Mouse (Mus musculus): ENCODE data around the gene Olfr59. TPM values are rescaled to one million over a fixed set of nuclear protein-coding genes. Genes with fewer than 3 reads are reported as not detected.

Olfr59 gene
- total RNA-seq (2015; ENCODE audit: low replicate concordance) (not detected in 2 replicates), total RNA-seq (2017; ENCODE audit: low replicate concordance) (not detected in 2 replicates)

DNA sequence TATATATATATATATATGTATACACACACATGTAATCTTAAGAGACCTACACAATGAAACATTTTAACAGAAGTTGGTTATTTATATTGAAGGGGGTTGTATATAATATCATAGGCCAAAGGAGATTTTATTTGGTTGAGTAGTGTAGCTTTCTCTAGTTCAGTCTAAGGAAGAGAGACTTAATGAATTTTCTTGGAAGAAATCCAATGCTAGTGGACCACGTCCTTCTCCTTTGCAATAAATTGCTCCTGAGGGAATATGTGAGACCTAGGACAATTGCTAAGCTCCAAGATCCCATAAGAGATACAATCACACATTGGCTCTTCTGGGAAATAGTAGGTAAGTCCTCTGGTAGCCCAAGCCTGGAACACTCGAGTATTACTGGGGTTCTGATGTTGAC, at the start of gene Olfr59:
TSS of gene Olfr59 (plus strand) at position 301 of the 400 bp plus-strand sequence.
- ATAC-seq (replicated peaks; ENCODE audit: low FRiP score, poor library complexity, severe bottlenecking): no peak

DNA sequence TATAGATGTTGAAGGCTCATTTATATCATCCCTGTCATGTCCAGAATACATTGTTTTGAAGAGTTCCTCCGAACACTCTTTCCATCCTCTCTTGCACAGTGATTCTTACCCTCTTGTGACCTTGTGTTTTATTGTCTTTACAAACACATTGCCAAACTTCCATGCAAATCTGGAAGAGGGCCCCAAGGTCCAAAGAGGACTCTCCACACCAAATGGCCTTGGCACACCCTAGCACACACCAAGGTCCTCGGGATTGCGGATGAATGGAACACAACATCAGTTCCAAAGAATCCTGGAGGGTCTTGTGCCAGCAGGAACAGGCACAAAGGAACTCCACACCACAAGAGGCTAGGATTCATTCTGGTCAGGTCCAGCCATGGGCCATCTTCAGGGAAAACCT, 42.3 kb upstream of the Olfr59 start:
- ATAC-seq (replicated peaks; ENCODE audit: low FRiP score, poor library complexity, severe bottlenecking): no peak

DNA sequence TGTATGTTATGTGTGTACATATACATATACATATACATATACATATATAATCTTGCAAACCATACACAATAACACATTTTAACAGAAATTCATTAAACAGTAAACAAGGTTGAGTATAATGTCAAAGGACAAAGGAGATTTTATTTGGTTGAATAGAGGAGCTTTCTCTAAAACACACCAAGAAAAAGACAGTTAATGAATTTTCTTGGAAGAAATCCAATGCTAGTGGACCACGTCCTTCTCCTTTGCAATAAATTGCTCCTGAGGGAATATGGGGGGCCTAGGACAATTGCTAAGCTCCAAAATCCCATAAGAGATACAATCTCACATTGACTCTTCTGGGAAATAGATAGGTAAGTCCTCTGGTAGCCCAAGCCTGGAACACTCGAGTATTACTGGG, 24.0 kb upstream of the Olfr59 start, which contains the start of gene Olfr406:
TSS of gene Olfr406 (plus strand) at position 301 of the 400 bp plus-strand sequence.
- ATAC-seq (replicated peaks; ENCODE audit: low FRiP score, poor library complexity, severe bottlenecking): no peak

DNA sequence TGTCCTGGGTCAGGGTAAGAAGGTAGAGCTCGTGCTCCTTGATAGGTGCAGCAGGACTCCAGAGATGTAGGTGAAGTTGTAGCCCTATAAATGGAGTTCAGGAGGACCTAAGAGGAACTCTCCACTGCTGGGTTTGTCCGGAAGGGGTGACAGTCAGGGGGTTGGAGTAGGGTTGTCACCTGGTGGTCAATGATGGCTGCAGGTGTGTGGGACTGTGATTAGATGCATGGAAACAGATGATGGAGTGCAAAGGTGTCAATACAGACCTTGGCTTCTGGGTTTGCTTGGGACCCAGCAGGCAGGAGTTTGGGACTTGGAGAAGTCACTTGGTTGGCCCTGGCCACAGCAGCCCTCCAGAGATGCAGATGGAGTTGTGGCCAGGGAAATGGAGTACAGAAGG, 3.7 kb downstream of the Olfr59 start:
- no peak for ATAC-seq (replicated peaks; ENCODE audit: low FRiP score, poor library complexity, severe bottlenecking)

DNA sequence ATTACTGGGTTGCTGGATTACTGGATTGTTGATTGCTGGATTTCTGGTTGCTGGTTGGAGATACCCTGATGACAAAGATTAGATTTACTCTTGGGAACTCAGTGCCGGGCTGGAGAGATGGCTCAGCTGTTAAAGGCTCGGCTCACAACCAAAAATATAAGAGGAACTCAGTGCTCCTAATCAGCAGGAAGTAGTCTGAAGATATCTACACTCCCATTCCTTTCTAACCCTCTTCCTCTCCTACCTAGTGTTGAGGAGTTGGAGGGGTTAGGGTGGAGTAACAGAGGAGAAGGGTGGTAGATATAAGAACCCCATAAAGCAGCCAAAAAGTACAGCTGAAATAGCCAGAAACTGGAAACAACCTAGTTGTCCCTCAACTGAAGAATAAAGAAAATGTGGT, 42.5 kb downstream of the Olfr59 start:
- ATAC-seq (replicated peaks; ENCODE audit: low FRiP score, poor library complexity, severe bottlenecking): no peak

DNA sequence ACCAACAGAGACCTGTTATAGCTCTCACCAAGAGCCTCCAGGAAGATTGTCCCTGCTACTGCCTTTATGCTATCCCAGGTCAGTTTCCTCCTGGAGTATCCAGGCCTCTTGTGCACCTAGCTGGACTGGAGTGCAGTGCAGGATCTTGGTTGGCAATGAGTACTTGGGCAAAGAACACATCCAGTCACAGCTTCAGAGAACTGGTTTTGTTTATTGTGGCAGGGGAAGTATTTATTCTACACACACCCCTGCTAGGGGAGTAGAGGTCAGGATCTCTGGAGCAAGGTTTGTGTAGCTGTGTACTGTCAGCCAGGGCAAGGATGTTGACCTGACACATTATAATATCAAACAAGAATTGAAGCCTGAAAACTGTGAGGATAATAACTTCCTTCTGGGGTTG, 45.2 kb downstream of the Olfr59 start:
- no peak for ATAC-seq (replicated peaks; ENCODE audit: low FRiP score, poor library complexity, severe bottlenecking)

DNA sequence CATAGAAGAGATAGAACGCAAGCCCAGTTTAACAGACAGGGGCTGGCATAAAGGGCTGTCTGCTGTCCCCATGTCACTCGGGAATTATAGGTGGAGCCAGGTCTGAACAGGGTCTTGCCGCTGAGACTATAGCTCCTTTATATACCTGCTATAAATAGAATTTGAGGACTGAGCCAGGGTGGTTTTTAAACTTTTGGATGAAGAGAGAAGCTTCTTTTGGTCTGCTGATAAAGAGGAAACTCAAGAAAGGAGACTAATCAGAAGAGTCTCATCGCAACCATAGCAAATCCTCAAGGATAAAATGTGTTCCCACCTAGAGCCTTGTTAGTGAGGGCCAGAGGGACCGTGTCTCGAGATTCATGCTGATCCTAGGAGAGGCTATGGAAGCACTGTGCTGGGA, 54.4 kb downstream of the Olfr59 start, which contains the start of gene Olfr410:
TSS of gene Olfr410 (minus strand) at position 101 of the 400 bp plus-strand sequence.
- ATAC-seq (replicated peaks; ENCODE audit: low FRiP score, poor library complexity, severe bottlenecking): no peak

Other genes with a start within 250 kb of the Olfr59 start
- gene Olfr139, start 227.2 kb upstream of the Olfr59 start, total RNA-seq (2015; ENCODE audit: low replicate concordance): not detected in 2 replicates
- gene Olfr139, start 227.2 kb upstream of the Olfr59 start, total RNA-seq (2017; ENCODE audit: low replicate concordance): not detected in 2 replicates
- gene Olfr399, start 227.1 kb upstream of the Olfr59 start, total RNA-seq (2015; ENCODE audit: low replicate concordance): not detected in 2 replicates
- not detected in 2 replicates for gene Olfr399, start 227.1 kb upstream of the Olfr59 start, total RNA-seq (2017; ENCODE audit: low replicate concordance)
- gene Zfp616, start 213.8 kb upstream of the Olfr59 start, total RNA-seq (2015; ENCODE audit: low replicate concordance): not detected in 2 replicates
- gene Zfp616, start 213.8 kb upstream of the Olfr59 start, total RNA-seq (2017; ENCODE audit: low replicate concordance): not detected in 2 replicates
- not detected in 2 replicates for gene Olfr401, start 170.0 kb upstream of the Olfr59 start, total RNA-seq (2015; ENCODE audit: low replicate concordance)
- gene Olfr401, start 170.0 kb upstream of the Olfr59 start, total RNA-seq (2017; ENCODE audit: low replicate concordance): not detected in 2 replicates
- not detected in 2 replicates for gene Olfr402, start 130.2 kb upstream of the Olfr59 start, total RNA-seq (2015; ENCODE audit: low replicate concordance)
- gene Olfr402, start 130.2 kb upstream of the Olfr59 start, total RNA-seq (2017; ENCODE audit: low replicate concordance): not detected in 2 replicates
- gene Olfr403, start 97.5 kb upstream of the Olfr59 start, total RNA-seq (2015; ENCODE audit: low replicate concordance): not detected in 2 replicates
- gene Olfr403, start 97.5 kb upstream of the Olfr59 start, total RNA-seq (2017; ENCODE audit: low replicate concordance): not detected in 2 replicates
- gene Olfr43, start 72.4 kb upstream of the Olfr59 start, total RNA-seq (2015; ENCODE audit: low replicate concordance): not detected in 2 replicates
- gene Olfr43, start 72.4 kb upstream of the Olfr59 start, total RNA-seq (2017; ENCODE audit: low replicate concordance): not detected in 2 replicates
- not detected in 2 replicates for gene Olfr406, start 23.9 kb upstream of the Olfr59 start, total RNA-seq (2015; ENCODE audit: low replicate concordance)
- not detected in 2 replicates for gene Olfr406, start 23.9 kb upstream of the Olfr59 start, total RNA-seq (2017; ENCODE audit: low replicate concordance)
- not detected in 2 replicates for gene Olfr410, start 54.3 kb downstream of the Olfr59 start, total RNA-seq (2015; ENCODE audit: low replicate concordance)
- 0.09 and 0.56 TPM in 2 replicates for gene Olfr410, start 54.3 kb downstream of the Olfr59 start, total RNA-seq (2017; ENCODE audit: low replicate concordance)
- gene Olfr411, start 68.9 kb downstream of the Olfr59 start, total RNA-seq (2015; ENCODE audit: low replicate concordance): not detected in 2 replicates
- gene Olfr411, start 68.9 kb downstream of the Olfr59 start, total RNA-seq (2017; ENCODE audit: low replicate concordance): not detected in 2 replicates
- not detected in 2 replicates for gene Olfr412, start 78.3 kb downstream of the Olfr59 start, total RNA-seq (2015; ENCODE audit: low replicate concordance)
- not detected in 2 replicates for gene Olfr412, start 78.3 kb downstream of the Olfr59 start, total RNA-seq (2017; ENCODE audit: low replicate concordance)

Data from erythroblast, adult 5-6 weeks (primary cell).